Mouse (Mus musculus) retina, postnatal 1 day (tissue): Measurements from ENCODE around the gene Cenpv.

Experiments used
- DNase-seq: peaks from one replicate; pipeline ENCODE4 v3.0.0-alpha.2; 2012

Cenpv gene

GRCm38 (mm10) chr11:62500529-62500928 lies 38.5 kb downstream of the Cenpv start:
- no peak for DNase-seq

- DNase-seq = no peak
Observed at GRCm38 (mm10) chr11:62498802-62499201, 40.3 kb downstream of the Cenpv start.

GRCm38 (mm10) chr11:62497181-62497580 lies 41.9 kb downstream of the Cenpv start:
- no peak for DNase-seq

GRCm38 (mm10) chr11:62496151-62496715 lies 42.8 kb downstream of the Cenpv start:
- DNase-seq = peak; percentile 73

- peak; percentile 45 for DNase-seq
Observed at GRCm38 (mm10) chr11:62495276-62495801, 43.7 kb downstream of the Cenpv start.

- DNase-seq = peak; percentile 86
Observed at GRCm38 (mm10) chr11:62494754-62495275, 44.2 kb downstream of the Cenpv start.

GRCm38 (mm10) chr11:62493701-62494100 lies 45.4 kb downstream of the Cenpv start:
- no peak for DNase-seq

- DNase-seq = no peak
Observed at GRCm38 (mm10) chr11:62487540-62488350, 51.3 kb downstream of the Cenpv start.

- no peak for DNase-seq
Observed at GRCm38 (mm10) chr11:62486949-62487348, 52.1 kb downstream of the Cenpv start.

- DNase-seq = no peak
Observed at GRCm38 (mm10) chr11:62479581-62479980, 59.5 kb downstream of the Cenpv start.

GRCm38 (mm10) chr11:62478931-62479330 lies 60.1 kb downstream of the Cenpv start:
- DNase-seq = no peak

- no peak for DNase-seq
Observed at GRCm38 (mm10) chr11:62476156-62476555, 62.9 kb downstream of the Cenpv start.
